Mouse (Mus musculus) subcutaneous adipose tissue, adult 2 months (tissue): Measurements from ENCODE around the gene Ppih. TPM values are rescaled to one million over a fixed set of nuclear protein-coding genes. Genes with fewer than 3 reads are reported as not detected.

Source experiments
- polyA plus RNA-seq: library from polyadenylated mRNA; depleted of rRNA; stranded (reverse); fragments of >200 nt; gene quantifications from 2 replicates; pipeline ENCODE4 v1.2.3, GENCODE M21; 2012; ENCODE audit warnings: low replicate concordance; rRNA removed

The Ppih gene
- 7.4 and 13.9 TPM in 2 replicates for polyA plus RNA-seq

GRCm38 (mm10) chr4:119320131-119320830, at the start of gene Ppih:
Gene Ppih, minus strand, starts transcription at chr4:119320546.

GRCm38 (mm10) chr4:119294415-119295133, 25.8 kb downstream of the Ppih start, which contains the start of gene Ybx1:
Gene Ybx1, minus strand, starts transcription at chr4:119294604.

GRCm38 (mm10) chr4:119255351-119255750, 65.0 kb downstream of the Ppih start, which contains the start of gene Cldn19:
Gene Cldn19, plus strand, starts transcription at chr4:119255414.

Other genes starting within 250 kb of the Ppih start
- 19.7 and 33.8 TPM in 2 replicates for gene Slc2a1, start 211.8 kb downstream of the Ppih start, polyA plus RNA-seq
- gene Zfp691, start 146.4 kb downstream of the Ppih start, polyA plus RNA-seq: 10.1 and 11.3 TPM in 2 replicates
- gene Ermap, start 130.5 kb downstream of the Ppih start, polyA plus RNA-seq: 0.03 and 0.22 TPM in 2 replicates
- gene Svbp, start 125.2 kb downstream of the Ppih start, polyA plus RNA-seq: 29.9 and 46.9 TPM in 2 replicates
- 0.26 TPM in 1 of 2 replicates, not detected in the other for gene Tmem269, start 102.3 kb downstream of the Ppih start, polyA plus RNA-seq
- gene AU022252, start 87.8 kb downstream of the Ppih start, polyA plus RNA-seq: 8.6 and 10.8 TPM in 2 replicates
- gene P3h1, start 87.6 kb downstream of the Ppih start, polyA plus RNA-seq: 41.9 and 58.7 TPM in 2 replicates
- gene Cldn19, start 65.1 kb downstream of the Ppih start, polyA plus RNA-seq: 0.36 and 1.0 TPM in 2 replicates
- 169 and 198 TPM in 2 replicates for gene Ybx1, start 25.9 kb downstream of the Ppih start, polyA plus RNA-seq
- 0.24 and 1.7 TPM in 2 replicates for gene Ccdc30, start 95.0 kb upstream of the Ppih start, polyA plus RNA-seq
- 17.5 and 21.1 TPM in 2 replicates for gene Ppcs, start 101.9 kb upstream of the Ppih start, polyA plus RNA-seq
- 0.49 and 0.60 TPM in 2 replicates for gene Zmynd12, start 102.3 kb upstream of the Ppih start, polyA plus RNA-seq
- gene Rimkla, start 172.1 kb upstream of the Ppih start, polyA plus RNA-seq: 0.27 and 0.77 TPM in 2 replicates
- gene Foxj3, start 216.5 kb upstream of the Ppih start, polyA plus RNA-seq: 11.7 and 21.4 TPM in 2 replicates
- gene Frg2f1, start 219.0 kb upstream of the Ppih start, polyA plus RNA-seq: 8.2 and 8.8 TPM in 2 replicates